Mouse (Mus musculus) E14TG2a.4 (cell line): ENCODE results near the gene Dis3l2.

ENCODE experiments used
- CTCF ChIP-seq: conservative IDR thresholded peaks from 2 replicates; pipeline ENCODE4 v1.5.1; 2014; ENCODE audit warnings: low read length
- POU5F1 ChIP-seq: IDR thresholded peaks from 2 replicates; pipeline ENCODE4 v1.6.1; 2014; ENCODE audit warnings: low read length, borderline replicate concordance

DNA sequence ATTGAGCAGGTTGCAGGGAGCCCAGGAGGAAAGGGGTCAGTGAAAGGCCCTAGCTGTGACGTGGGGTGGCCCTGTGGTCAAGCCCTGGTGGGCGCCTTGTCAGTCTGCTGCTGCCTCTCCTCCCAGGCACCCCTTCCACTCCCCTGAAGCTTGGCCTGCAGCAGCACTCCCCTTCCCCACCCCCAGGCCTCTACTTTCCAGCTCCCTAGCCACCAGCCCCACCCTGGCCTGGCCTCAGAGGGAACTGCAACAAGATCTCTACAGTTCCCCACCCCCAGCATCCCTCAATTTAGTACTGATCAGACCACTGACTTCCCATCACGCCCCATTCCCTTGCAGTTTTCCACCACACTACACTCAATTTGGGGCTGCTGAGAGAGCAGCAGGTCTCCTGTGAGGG is 332.7 kb downstream of the Dis3l2 start:
- no peak for TF ChIP-seq POU5F1
- TF ChIP-seq CTCF = no peak
